Mouse (Mus musculus): ENCODE data around the gene Sirt6.

DNA sequence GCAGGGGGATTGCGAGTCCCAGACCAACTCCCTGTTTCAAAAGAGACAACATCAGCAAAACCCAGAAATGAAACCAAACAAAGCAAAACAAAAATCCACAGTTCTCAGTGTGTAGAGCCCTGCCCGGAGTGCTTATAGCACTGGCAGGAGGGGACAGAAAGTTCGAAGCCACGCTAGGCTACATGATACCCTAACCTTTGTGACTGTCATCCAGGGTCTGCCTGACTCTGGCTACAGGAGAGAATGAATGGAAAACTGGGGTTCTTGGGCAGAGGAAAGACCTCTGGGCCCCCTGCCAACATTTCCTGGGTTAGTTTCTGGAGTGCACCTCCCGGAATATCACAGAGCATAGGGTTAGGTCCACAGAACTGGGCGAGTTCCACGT, 231 bp upstream of the Sirt6 start:
- TF ChIP-seq CTCF (IDR thresholded peaks at IDR 0.05; ENCODE audit: low read depth, low read length) (no peak), GATA1 (IDR thresholded peaks at IDR 0.05; ENCODE audit: borderline replicate concordance, low read length) (no peak), POLR2AphosphoS5 (IDR thresholded peaks at IDR 0.05; ENCODE audit: insufficient replicate concordance, low read depth, low read length) (no peak), TAL1 (conservative IDR thresholded peaks at IDR 0.05; ENCODE audit: low read depth, low read length) (no peak)

All from G1E (cell line).